Mouse (Mus musculus) C2C12 (cell line): Measurements from ENCODE around the gene Btbd35f15. TPM values are rescaled to one million over a fixed set of nuclear protein-coding genes. Genes with fewer than 3 reads are reported as not detected.
"Not testable (repeated sequence)": the region's sequence is repeated elsewhere in the genome, so short reads cannot be mapped to it uniquely, and the experiment has no call there.

Experiments used
- H3K27me3 ChIP-seq: one replicate; pipeline ENCODE4 v1.6.1; 2011; ENCODE audit not compliant: control insufficient read depth, insufficient read depth, insufficient read length
- H3K36me3 ChIP-seq: one replicate; pipeline ENCODE4 v1.6.1; 2011; ENCODE audit not compliant: control insufficient read depth, insufficient read depth
- H3K4me3 ChIP-seq: one replicate; pipeline ENCODE4 v1.5.1; 2011; ENCODE audit warnings: mild to moderate bottlenecking, control low read depth; ENCODE audit not compliant: poor library complexity, insufficient read depth, severe bottlenecking
- H3K79me2 ChIP-seq: one replicate; pipeline ENCODE4 v1.6.1; 2011; ENCODE audit not compliant: control insufficient read depth, insufficient read depth
- H3K79me3 ChIP-seq: one replicate; pipeline ENCODE4 v1.6.1; 2011; ENCODE audit warnings: low read depth, control low read depth
- H3ac ChIP-seq: one replicate; pipeline ENCODE3; 2011; ENCODE audit warnings: low read depth; ENCODE audit not compliant: control insufficient read depth, insufficient read length
- long read RNA-seq, 2 experiments: library from polyadenylated mRNA; unstranded; transcript quantifications; one replicate each; pipeline ENCODE4 v2.0.0; 2019 to 2020
- polyA plus RNA-seq: library from polyadenylated mRNA; unstranded; fragments of >200 nt; fragmentation: generic; extraction: Trizol; gene quantifications from one replicate; pipeline ENCODE4 v1.2.1, GENCODE M21; 2012; ENCODE audit warnings: missing spikeins

Gene Btbd35f15
- polyA plus RNA-seq, result not detected
- long read RNA-seq, experiment 1, result 0 reads
- long read RNA-seq, experiment 2, result 0 reads

- H3K27me3 ChIP-seq, H3K36me3 ChIP-seq, H3K4me3 ChIP-seq, H3K79me3 ChIP-seq, H3ac ChIP-seq, H3K79me2 ChIP-seq: not testable (repeated sequence)
Measured at GRCm38 (mm10) chrX:33577214-33577613, at the start of gene Btbd35f15. Gene Btbd35f15, minus strand, starts transcription at chrX:33577314.

Other genes with a start within 250 kb of the Btbd35f15 start
- gene Btbd35f13, start 79.9 kb upstream of the Btbd35f15 start, polyA plus RNA-seq, result not detected
- not detected for gene Btbd35f14, start 125.0 kb upstream of the Btbd35f15 start, polyA plus RNA-seq